Mouse (Mus musculus): ENCODE data around the gene Znrd1as. TPM values are rescaled to one million over a fixed set of nuclear protein-coding genes. Genes with fewer than 3 reads are reported as not detected.
A peak's percentile ranks its signal among the peaks of the same experiment; 100 is the strongest.

The Znrd1as gene
- 6.0 and 6.9 TPM in 2 replicates for polyA plus RNA-seq (2015; fragmentation: Nextera tagmentation; extraction: Ambion mirVana)

GRCm38 (mm10) chr17:36957999-36958743 is at the start of gene Znrd1as, which contains the start of gene Znrd1:
Gene Znrd1as (plus strand): TSS chr17:36958592.
Gene Znrd1 (minus strand): TSS chr17:36958559.
- H3K36me3 ChIP-seq (ENCODE audit: poor library complexity, severe bottlenecking) = peaks cover 14% of the 10 kb centered on the region; the same call in 1 of the 2 replicates
- peak; percentile 99 for ATAC-seq
- no peaks in the 10 kb centered on the region for H3K9me3 ChIP-seq (replicated peaks)
- peaks cover 23% of the 10 kb centered on the region for H3K4me1 ChIP-seq
- under 1% methylated on average over 46 of the region's 46 CpGs for WGBS
- H3K9ac ChIP-seq = peak within 1 kb of the TSS; percentile 73
- no peaks in the 10 kb centered on the region for H3K27me3 ChIP-seq
- H3K27ac ChIP-seq = peak within 1 kb of the TSS; percentile 55
- H3K4me2 ChIP-seq = peak within 1 kb of the TSS; percentile 83
- peak within 1 kb of the TSS; percentile 56 for H3K4me3 ChIP-seq

GRCm38 (mm10) chr17:36909802-36910201 is 48.6 kb upstream of the Znrd1as start:
- 59% methylated on average over 4 of the region's 4 CpGs for WGBS
- Histone ChIP-seq H3K27ac (no peak overlapping the region), H3K36me3 (ENCODE audit: poor library complexity, severe bottlenecking) (no peaks in the 10 kb centered on the region), H3K9ac (no peak overlapping the region), H3K4me2 (no peak overlapping the region), H3K9me3 (replicated peaks) (no peaks in the 10 kb centered on the region), H3K4me1 (no peaks in the 10 kb centered on the region), H3K4me3 (no peak overlapping the region), H3K27me3 (no peaks in the 10 kb centered on the region)
- no peak for ATAC-seq

GRCm38 (mm10) chr17:36912031-36912430 is 46.4 kb upstream of the Znrd1as start:
- WGBS = 83% methylated on average over 2 of the region's 2 CpGs
- no peak overlapping the region for H3K4me2 ChIP-seq
- H3K27ac ChIP-seq = no peak overlapping the region
- no peaks in the 10 kb centered on the region for H3K4me1 ChIP-seq
- H3K36me3 ChIP-seq (ENCODE audit: poor library complexity, severe bottlenecking) = no peaks in the 10 kb centered on the region
- H3K27me3 ChIP-seq = no peaks in the 10 kb centered on the region
- no peak overlapping the region for H3K9ac ChIP-seq
- no peak for ATAC-seq
- no peaks in the 10 kb centered on the region for H3K9me3 ChIP-seq (replicated peaks)
- H3K4me3 ChIP-seq = no peak overlapping the region

- ATAC-seq = peak; percentile 55; the same call in 1 of the 2 replicates
- Histone ChIP-seq H3K9me3 (replicated peaks) (no peaks in the 10 kb centered on the region), H3K36me3 (ENCODE audit: poor library complexity, severe bottlenecking) (no peaks in the 10 kb centered on the region), H3K27me3 (no peaks in the 10 kb centered on the region), H3K4me3 (no peak overlapping the region), H3K27ac (no peak overlapping the region), H3K9ac (no peak overlapping the region), H3K4me1 (no peaks in the 10 kb centered on the region), H3K4me2 (no peak overlapping the region)
- 17% methylated on average over 2 of the region's 2 CpGs for WGBS
These were observed 44.3 kb upstream of the Znrd1as start for GRCm38 (mm10) chr17:36914108-36914507.

GRCm38 (mm10) chr17:36915076-36915475 is 43.3 kb upstream of the Znrd1as start:
- no peak overlapping the region for H3K27ac ChIP-seq
- no peak overlapping the region for H3K4me2 ChIP-seq
- ATAC-seq = peak; percentile 30; the same call in 1 of the 2 replicates
- WGBS = 17% methylated on average over 9 of the region's 9 CpGs
- H3K4me1 ChIP-seq = no peaks in the 10 kb centered on the region
- no peak overlapping the region for H3K9ac ChIP-seq
- no peak overlapping the region for H3K4me3 ChIP-seq
- H3K27me3 ChIP-seq = no peaks in the 10 kb centered on the region
- H3K9me3 ChIP-seq (replicated peaks) = no peaks in the 10 kb centered on the region
- no peaks in the 10 kb centered on the region for H3K36me3 ChIP-seq (ENCODE audit: poor library complexity, severe bottlenecking)

GRCm38 (mm10) chr17:36920239-36920638 is 38.2 kb upstream of the Znrd1as start:
- Histone ChIP-seq H3K4me1 (no peaks in the 10 kb centered on the region), H3K36me3 (ENCODE audit: poor library complexity, severe bottlenecking) (no peaks in the 10 kb centered on the region), H3K27ac (no peak overlapping the region), H3K9me3 (replicated peaks) (no peaks in the 10 kb centered on the region), H3K4me3 (no peak overlapping the region), H3K4me2 (no peak overlapping the region), H3K27me3 (no peaks in the 10 kb centered on the region), H3K9ac (no peak overlapping the region)
- no peak for ATAC-seq
- 50% methylated on average over 15 of the region's 15 CpGs for WGBS

- no peak overlapping the region for H3K9ac ChIP-seq
- H3K9me3 ChIP-seq (replicated peaks) = no peaks in the 10 kb centered on the region
- H3K36me3 ChIP-seq (ENCODE audit: poor library complexity, severe bottlenecking) = no peaks in the 10 kb centered on the region
- no peaks in the 10 kb centered on the region for H3K27me3 ChIP-seq
- H3K4me2 ChIP-seq = no peak overlapping the region
- H3K4me1 ChIP-seq = no peaks in the 10 kb centered on the region
- no peak for ATAC-seq
- no peak overlapping the region for H3K4me3 ChIP-seq
- no peak overlapping the region for H3K27ac ChIP-seq
- WGBS = 88% methylated on average over 4 of the region's 4 CpGs
These were observed 35.7 kb upstream of the Znrd1as start for GRCm38 (mm10) chr17:36922715-36923114.

GRCm38 (mm10) chr17:36923491-36923890 is 34.9 kb upstream of the Znrd1as start:
- no peak overlapping the region for H3K27ac ChIP-seq
- H3K36me3 ChIP-seq (ENCODE audit: poor library complexity, severe bottlenecking) = no peaks in the 10 kb centered on the region
- no peaks in the 10 kb centered on the region for H3K9me3 ChIP-seq (replicated peaks)
- no peaks in the 10 kb centered on the region for H3K27me3 ChIP-seq
- ATAC-seq = no peak
- H3K4me1 ChIP-seq = no peaks in the 10 kb centered on the region
- WGBS = 74% methylated on average over 4 of the region's 4 CpGs
- H3K4me2 ChIP-seq = no peak overlapping the region
- H3K4me3 ChIP-seq = no peak overlapping the region
- H3K9ac ChIP-seq = no peak overlapping the region

- Histone ChIP-seq H3K9ac (no peak overlapping the region), H3K36me3 (ENCODE audit: poor library complexity, severe bottlenecking) (no peaks in the 10 kb centered on the region), H3K4me1 (no peaks in the 10 kb centered on the region), H3K27ac (no peak overlapping the region), H3K9me3 (replicated peaks) (no peaks in the 10 kb centered on the region), H3K4me2 (no peak overlapping the region), H3K4me3 (no peak overlapping the region), H3K27me3 (no peaks in the 10 kb centered on the region)
- ATAC-seq = no peak
- WGBS = 70% methylated on average over 10 of the region's 10 CpGs
These were observed 30.8 kb upstream of the Znrd1as start for GRCm38 (mm10) chr17:36927496-36928120.

- no peak overlapping the region for H3K27ac ChIP-seq
- H3K36me3 ChIP-seq (ENCODE audit: poor library complexity, severe bottlenecking) = no peaks in the 10 kb centered on the region
- WGBS = 82% methylated on average over 12 of the region's 12 CpGs
- no peak for ATAC-seq
- no peak overlapping the region for H3K9ac ChIP-seq
- no peak overlapping the region for H3K4me3 ChIP-seq
- no peaks in the 10 kb centered on the region for H3K4me1 ChIP-seq
- H3K27me3 ChIP-seq = peaks cover 4% of the 10 kb centered on the region; the same call in 1 of the 2 replicates
- no peaks in the 10 kb centered on the region for H3K9me3 ChIP-seq (replicated peaks)
- no peak overlapping the region for H3K4me2 ChIP-seq
These were observed 29.0 kb upstream of the Znrd1as start for GRCm38 (mm10) chr17:36929236-36929932.

GRCm38 (mm10) chr17:36930233-36930632 is 28.2 kb upstream of the Znrd1as start:
- Histone ChIP-seq H3K4me3 (no peak overlapping the region), H3K9ac (no peak overlapping the region), H3K27me3 (peaks cover 5% of the 10 kb centered on the region; the same call in 1 of the 2 replicates), H3K9me3 (replicated peaks) (no peaks in the 10 kb centered on the region), H3K4me1 (no peaks in the 10 kb centered on the region), H3K4me2 (no peak overlapping the region), H3K27ac (no peak overlapping the region), H3K36me3 (ENCODE audit: poor library complexity, severe bottlenecking) (no peaks in the 10 kb centered on the region)
- WGBS = 83% methylated on average over 6 of the region's 6 CpGs
- no peak for ATAC-seq

- H3K36me3 ChIP-seq (ENCODE audit: poor library complexity, severe bottlenecking) = no peaks in the 10 kb centered on the region
- no peak overlapping the region for H3K9ac ChIP-seq
- no peaks in the 10 kb centered on the region for H3K9me3 ChIP-seq (replicated peaks)
- peaks cover 5% of the 10 kb centered on the region; the same call in 1 of the 2 replicates for H3K27me3 ChIP-seq
- no peaks in the 10 kb centered on the region for H3K4me1 ChIP-seq
- H3K27ac ChIP-seq = no peak overlapping the region
- H3K4me3 ChIP-seq = no peak overlapping the region
- no peak overlapping the region for H3K4me2 ChIP-seq
- no peak for ATAC-seq
- WGBS = 84% methylated on average over 4 of the region's 4 CpGs
These were observed 27.3 kb upstream of the Znrd1as start for GRCm38 (mm10) chr17:36931130-36931529.
